Mouse (Mus musculus): ENCODE measurements at regions not wholly inside any gene's neighbourhood (a gene's known extent, or its start where the extent isn't known, plus 50 kb on each side); places are given as distances from the start of the nearest gene placed in this dataset.

GRCm38 (mm10) chr17:79164874-79165553, 113.3 kb downstream of the Qpct start:
- no peak for DNase-seq

GRCm38 (mm10) chr17:79163983-79164382, 112.3 kb downstream of the Qpct start:
- no peak for DNase-seq

GRCm38 (mm10) chr17:79154138-79154537, 102.4 kb downstream of the Qpct start:
- no peak for DNase-seq

GRCm38 (mm10) chr17:79152823-79153222, 101.1 kb downstream of the Qpct start:
- DNase-seq: no peak

- DNase-seq: no peak
Measured at GRCm38 (mm10) chr17:79147883-79148282, 96.2 kb downstream of the Qpct start.

- DNase-seq: no peak
Measured at GRCm38 (mm10) chr17:79144913-79145625, 93.4 kb downstream of the Qpct start.

- no peak for DNase-seq
Measured at GRCm38 (mm10) chr17:79143031-79143430, 91.3 kb downstream of the Qpct start.

Measured in thymus, postnatal 14 days (tissue).